Mouse (Mus musculus) cerebellum, adult 2 months (tissue): ENCODE data around the gene Calhm3. TPM values are rescaled to one million over a fixed set of nuclear protein-coding genes. Genes with fewer than 3 reads are reported as not detected.

Source experiments
- DNase-seq, 2 experiments: peaks; one replicate each; pipeline ENCODE4 v3.0.0; 2021
- H3K27ac ChIP-seq: fragments of 200-500 bp; 2 replicates; pipeline ENCODE4 v1.5.1; 2012; ENCODE audit warnings: low read length, control low read depth, inconsistent platforms; ENCODE audit not compliant: insufficient read depth
- H3K27me3 ChIP-seq: fragments of 200-500 bp; 2 replicates; pipeline ENCODE4 v1.6.1; 2012; ENCODE audit warnings: inconsistent platforms, mild to moderate bottlenecking, low read length, moderate library complexity; ENCODE audit not compliant: control insufficient read depth, insufficient read depth
- H3K4me1 ChIP-seq: fragments of 200-500 bp; 2 replicates; pipeline ENCODE4 v1.6.1; 2011; ENCODE audit warnings: low read length; ENCODE audit not compliant: control insufficient read depth, insufficient read depth
- H3K4me3 ChIP-seq: fragments of 200-500 bp; replicated peaks from 2 replicates; pipeline ENCODE3; 2011; ENCODE audit warnings: mild to moderate bottlenecking, low read depth, low read length, control low read depth; ENCODE audit not compliant: insufficient read depth
- CTCF ChIP-seq: fragments of 200-500 bp; IDR thresholded peaks from 2 replicates; pipeline ENCODE4 v1.5.1; 2011; ENCODE audit warnings: low read depth, mild to moderate bottlenecking, control low read depth, low read length, moderate library complexity, borderline replicate concordance; ENCODE audit not compliant: insufficient read depth
- POLR2A ChIP-seq: fragments of 200-500 bp; IDR thresholded peaks from 2 replicates; pipeline ENCODE4 v1.6.1; 2011; ENCODE audit warnings: low read length, control low read depth, borderline replicate concordance; ENCODE audit not compliant: insufficient read depth
- WGBS: fragments of 180-500 bp; shearing (Covaris S2); methylation state at CpG from one replicate; pipeline ENCODE4 v1.1.7; 2018; 5-methylcytosine and 5-hydroxymethylcytosine counted together
- polyA plus RNA-seq: library from polyadenylated mRNA; depleted of rRNA; stranded (reverse); fragments of >200 nt; gene quantifications from 2 replicates; pipeline ENCODE4 v1.2.3, GENCODE M21; 2012; rRNA removed

The Calhm3 gene
- not detected in 2 replicates for polyA plus RNA-seq

- WGBS: 74% methylated on average over 11 of the region's 11 CpGs
- Histone ChIP-seq H3K27ac (no peak within 1 kb of the TSS), H3K4me1 (no peaks in the 10 kb centered on the region; the same call in 1 of the 2 replicates), H3K27me3 (no peaks in the 10 kb centered on the region), H3K4me3 (no peak within 1 kb of the TSS)
- DNase-seq: no peak
- TF ChIP-seq POLR2A (no peak), CTCF (no peak)
Observed at GRCm38 (mm10) chr19:47157664-47158063, at the start of gene Calhm3. TSS of gene Calhm3 (minus strand) at chr19:47157764.

- DNase-seq: no peak
- Histone ChIP-seq H3K4me3 (no peak overlapping the region), H3K27ac (no peak overlapping the region), H3K4me1 (peaks cover 40% of the 10 kb centered on the region), H3K27me3 (no peaks in the 10 kb centered on the region)
- WGBS: 94% methylated on average over 1 of the region's 1 CpGs
- TF ChIP-seq POLR2A (no peak), CTCF (no peak)
Observed at GRCm38 (mm10) chr19:47206126-47206525, 48.6 kb upstream of the Calhm3 start.

- Histone ChIP-seq H3K27me3 (no peaks in the 10 kb centered on the region), H3K4me1 (peaks cover 46% of the 10 kb centered on the region), H3K4me3 (no peak overlapping the region), H3K27ac (0 out of 2 replicates have a peak overlapping the region, but pooled peaks have one; percentile 34)
- WGBS: 49% methylated on average over 6 of the region's 6 CpGs
- DNase-seq: peak in 1 of 2 experiments; percentile 54
- TF ChIP-seq CTCF (no peak), POLR2A (no peak)
Observed at GRCm38 (mm10) chr19:47204653-47205052, 47.1 kb upstream of the Calhm3 start.

GRCm38 (mm10) chr19:47203042-47203441 is 45.5 kb upstream of the Calhm3 start:
- no peak overlapping the region for H3K4me3 ChIP-seq
- no peak overlapping the region for H3K27ac ChIP-seq
- 63% methylated on average over 6 of the region's 6 CpGs for WGBS
- no peaks in the 10 kb centered on the region for H3K27me3 ChIP-seq
- TF ChIP-seq POLR2A: no peak
- no peak for TF ChIP-seq CTCF
- no peak for DNase-seq
- peaks cover 60% of the 10 kb centered on the region for H3K4me1 ChIP-seq

DNA sequence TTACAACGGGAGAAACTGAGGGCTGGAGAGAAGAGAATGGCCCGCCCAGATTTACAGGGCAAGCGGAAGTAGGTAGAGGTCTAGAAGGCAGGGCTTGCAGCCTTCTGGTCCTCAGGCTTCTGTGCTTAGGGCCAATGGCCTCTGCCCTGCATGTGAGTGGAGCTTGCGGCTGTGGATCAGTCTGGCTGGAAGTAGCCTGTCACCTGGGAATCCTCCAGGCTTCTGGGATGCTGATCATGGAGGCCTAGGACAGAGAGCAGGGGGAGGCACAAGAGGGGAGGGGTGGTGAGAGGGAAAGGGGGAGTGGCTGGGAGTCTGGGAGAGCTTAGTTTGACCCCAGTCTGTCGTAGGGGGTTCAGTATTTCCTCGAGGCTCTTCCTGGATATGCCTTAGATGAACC is 44.9 kb upstream of the Calhm3 start:
- Histone ChIP-seq H3K4me1 (peaks cover 60% of the 10 kb centered on the region), H3K27me3 (no peaks in the 10 kb centered on the region), H3K4me3 (no peak overlapping the region), H3K27ac (no peak overlapping the region)
- no peak for TF ChIP-seq POLR2A
- TF ChIP-seq CTCF: no peak
- WGBS: 71% methylated on average over 6 of the region's 6 CpGs
- no peak for DNase-seq

- Histone ChIP-seq H3K27ac (no peak overlapping the region), H3K4me3 (no peak overlapping the region), H3K4me1 (peaks cover 63% of the 10 kb centered on the region), H3K27me3 (no peaks in the 10 kb centered on the region)
- 77% methylated on average over 12 of the region's 12 CpGs for WGBS
- no peak for TF ChIP-seq CTCF
- no peak for TF ChIP-seq POLR2A
- DNase-seq: no peak
Observed at GRCm38 (mm10) chr19:47201972-47202371, 44.4 kb upstream of the Calhm3 start.

- Histone ChIP-seq H3K27me3 (no peaks in the 10 kb centered on the region), H3K27ac (peak overlapping the region; percentile 60), H3K4me1 (peaks cover 54% of the 10 kb centered on the region), H3K4me3 (no peak overlapping the region)
- WGBS: 23% methylated on average over 13 of the region's 13 CpGs
- peak in 1 of 2 experiments; percentile 44 for DNase-seq
- TF ChIP-seq POLR2A (no peak), CTCF (no peak)
Observed at GRCm38 (mm10) chr19:47198671-47199350, 41.2 kb upstream of the Calhm3 start.

DNA sequence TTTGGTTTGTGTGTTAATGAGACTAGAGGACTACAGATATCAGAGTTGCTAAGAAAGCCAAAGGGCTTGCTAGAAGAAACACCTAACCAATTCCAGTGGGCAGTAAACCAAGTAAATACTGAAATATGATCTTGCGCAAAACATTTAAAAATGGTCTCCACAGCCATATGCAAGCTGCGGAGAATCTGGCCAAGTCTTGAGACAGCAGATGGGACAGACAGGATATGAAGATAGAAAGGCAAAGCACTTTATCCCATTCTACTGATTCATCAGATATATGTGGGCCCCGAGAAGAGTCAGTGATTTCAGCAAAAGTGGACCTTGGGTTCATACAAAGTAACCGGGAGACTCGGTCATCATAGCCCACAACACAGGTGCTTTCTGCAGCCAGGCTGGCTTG is 34.6 kb upstream of the Calhm3 start:
- H3K4me1 ChIP-seq: peaks cover 46% of the 10 kb centered on the region
- 24% methylated on average over 5 of the region's 5 CpGs for WGBS
- DNase-seq: peak in 1 of 2 experiments; percentile 72

More for the DNA sequence above, 34.6 kb upstream of the Calhm3 start:
- no peak overlapping the region for H3K4me3 ChIP-seq
- H3K27ac ChIP-seq: peak overlapping the region; percentile 92; the same call in 1 of the 2 replicates
- no peaks in the 10 kb centered on the region for H3K27me3 ChIP-seq
- TF ChIP-seq CTCF (no peak), POLR2A (no peak)
